Mouse (Mus musculus) embryonic facial prominence, embryonic 11.5 days (tissue): ENCODE data around the gene Elmsan1. TPM values are rescaled to one million over a fixed set of nuclear protein-coding genes. Genes with fewer than 3 reads are reported as not detected.
"Not testable (repeated sequence)": the region's sequence is repeated elsewhere in the genome, so short reads cannot be mapped to it uniquely, and the experiment has no call there.

Experiments used
- ATAC-seq: fragments of 200-750 bp; cut with Nextera tagmentation; replicated peaks from 2 replicates; pipeline ENCODE4 v1.8.0; 2017; ENCODE audit warnings: low read depth; ENCODE audit not compliant: insufficient number of reproducible peaks, low FRiP score, low TSS enrichment
- DNase-seq: peaks from one replicate; pipeline ENCODE4 v3.0.0-alpha.2; 2015; ENCODE audit warnings: low spot score
- H3K27ac ChIP-seq: fragments of 300-500 bp; sonication (generic); replicated peaks from 2 replicates; pipeline ENCODE4 v1.5.1; 2014; ENCODE audit warnings: mild to moderate bottlenecking, low read depth, low read length, control low read depth
- H3K27me3 ChIP-seq: fragments of 300-500 bp; sonication (generic); 2 replicates; pipeline ENCODE4 v1.6.1; 2014; ENCODE audit warnings: mild to moderate bottlenecking, low read length, moderate library complexity, mixed read lengths; ENCODE audit not compliant: control insufficient read depth, insufficient read depth
- H3K36me3 ChIP-seq: fragments of 300-500 bp; sonication (generic); replicated peaks from 2 replicates; pipeline ENCODE4 v1.6.1; 2014; ENCODE audit warnings: low read depth, mild to moderate bottlenecking, low read length, moderate library complexity, mixed read lengths; ENCODE audit not compliant: control insufficient read depth, insufficient read depth
- H3K4me1 ChIP-seq: fragments of 300-500 bp; sonication (generic); 2 replicates; pipeline ENCODE4 v1.6.1; 2014; ENCODE audit warnings: low read length, mixed read lengths; ENCODE audit not compliant: control insufficient read depth, insufficient read depth
- H3K4me2 ChIP-seq: fragments of 300-500 bp; sonication (generic); 2 replicates; pipeline ENCODE4 v1.6.1; 2014; ENCODE audit warnings: low read depth, mild to moderate bottlenecking, control low read depth, low read length, moderate library complexity
- H3K4me3 ChIP-seq: fragments of 300-500 bp; sonication (generic); 2 replicates; pipeline ENCODE4 v1.5.1; 2014; ENCODE audit warnings: low read depth, low read length, control low read depth
- H3K9ac ChIP-seq: fragments of 300-500 bp; sonication (generic); replicated peaks from 2 replicates; pipeline ENCODE4 v1.6.1; 2014; ENCODE audit warnings: mild to moderate bottlenecking, control low read depth, low read length
- H3K9me3 ChIP-seq: fragments of 300-500 bp; sonication (generic); replicated peaks from 2 replicates; pipeline ENCODE4 v1.6.1; 2016; ENCODE audit warnings: mild to moderate bottlenecking, low read length, inconsistent platforms, mixed read lengths; ENCODE audit not compliant: control insufficient read depth
- WGBS: fragments of 180-500 bp; shearing (Covaris S2); extraction: QIAGEN DNeasy Blood & Tissue Kit; methylation state at CpG from one replicate; pipeline ENCODE4 v1.1.7; 2014; 5-methylcytosine and 5-hydroxymethylcytosine counted together
- polyA plus RNA-seq: library from polyadenylated mRNA; unstranded; fragments of >200 nt; fragmentation: Nextera tagmentation; extraction: Ambion mirVana; gene quantifications from 2 replicates; pipeline ENCODE4 v1.2.1, GENCODE M21; 2014

Elmsan1 gene
- polyA plus RNA-seq, 1 experiment from 2014 or later = 3.6 TPM

DNA sequence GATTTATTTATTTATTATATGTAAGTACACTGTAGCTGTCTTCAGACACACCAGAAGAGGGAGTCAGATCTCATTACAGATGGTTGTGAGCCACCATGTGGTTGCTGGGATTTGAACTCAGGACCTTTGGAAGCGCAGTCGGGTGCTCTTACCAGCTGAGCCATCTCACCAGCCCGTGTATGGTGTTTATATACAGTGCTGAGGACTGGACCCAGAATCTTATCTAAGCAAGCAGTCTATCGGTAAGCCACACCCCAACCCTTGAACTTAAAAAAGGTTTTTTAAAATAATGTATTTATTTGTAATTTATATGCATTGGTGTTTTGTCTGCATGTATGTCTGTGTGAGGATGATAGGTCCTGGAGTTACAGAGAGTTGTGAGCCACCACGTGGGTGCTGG, 18.4 kb upstream of the Elmsan1 start:
- H3K9me3 ChIP-seq, H3K4me1 ChIP-seq, H3K36me3 ChIP-seq, H3K27me3 ChIP-seq, H3K9ac ChIP-seq, H3K27ac ChIP-seq, DNase-seq, H3K4me2 ChIP-seq, ATAC-seq, H3K4me3 ChIP-seq: not testable (repeated sequence)
- WGBS = 92% methylated on average over 5 of the region's 5 CpGs

DNA sequence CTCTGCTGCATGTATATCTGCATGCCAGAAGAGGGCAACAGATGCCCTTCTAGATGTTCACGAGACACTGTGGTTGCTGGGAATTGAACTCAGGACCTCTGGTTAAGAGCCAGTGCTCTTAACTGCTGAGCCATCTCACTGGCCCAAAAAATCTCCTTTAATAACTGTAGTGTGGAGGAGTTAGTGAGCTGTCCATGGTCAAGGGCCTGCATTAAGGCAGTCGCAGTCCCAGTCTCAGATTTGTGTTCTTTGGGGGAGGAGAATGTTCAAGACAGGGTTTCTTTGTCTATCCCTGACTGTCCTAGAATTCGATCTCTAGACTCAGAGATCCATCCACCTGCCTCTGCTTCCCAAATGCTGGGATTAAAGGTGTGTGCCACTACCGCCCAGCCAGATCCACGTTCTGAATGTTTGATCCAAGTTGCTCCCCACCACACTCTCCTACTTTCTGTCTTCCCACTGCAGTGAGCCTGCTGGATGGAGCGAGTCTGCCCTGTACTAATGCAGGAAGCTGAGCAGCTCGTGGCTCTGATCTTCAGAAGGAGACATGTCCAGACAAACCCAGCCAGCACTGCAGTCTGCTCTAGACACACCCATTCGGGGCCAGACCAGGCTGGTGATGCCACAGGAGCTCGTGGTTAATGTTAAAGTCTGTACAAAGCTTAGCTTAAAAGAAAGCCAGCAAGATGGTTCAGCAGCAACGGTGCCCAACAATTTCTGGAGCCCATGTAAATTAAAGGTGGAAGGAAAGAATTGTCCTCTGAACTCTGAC, 17.5 kb upstream of the Elmsan1 start:
- no peak for ATAC-seq
- no peaks in the 10 kb centered on the region for H3K4me1 ChIP-seq
- 78% methylated on average over 10 of the region's 10 CpGs for WGBS
- H3K9ac ChIP-seq = no peak overlapping the region
- no peak overlapping the region for H3K4me2 ChIP-seq
- H3K9me3 ChIP-seq = no peaks in the 10 kb centered on the region
- no peak for DNase-seq
- no peak overlapping the region for H3K27ac ChIP-seq
- H3K27me3 ChIP-seq = no peaks in the 10 kb centered on the region
- no peaks in the 10 kb centered on the region for H3K36me3 ChIP-seq
- H3K4me3 ChIP-seq = no peak overlapping the region

DNA sequence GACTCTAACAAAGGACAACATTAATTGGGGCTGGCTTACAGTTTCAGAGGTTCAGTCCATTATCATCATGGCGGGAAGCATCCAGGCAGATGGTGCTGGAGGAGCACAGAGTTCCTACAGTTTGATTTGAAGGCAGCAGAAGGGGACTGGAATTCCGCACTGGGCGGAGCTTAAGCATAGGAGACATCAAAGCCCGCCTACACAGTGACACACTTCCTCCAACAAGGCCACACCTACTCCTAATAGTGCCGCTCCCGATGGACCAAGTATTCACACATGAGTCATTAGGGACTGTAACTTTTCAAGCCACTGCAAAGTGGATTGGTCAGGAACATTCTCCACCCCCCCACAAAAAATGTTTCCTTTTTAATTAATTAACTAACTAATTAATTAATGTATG, 16.9 kb upstream of the Elmsan1 start:
- DNase-seq (no peak), ATAC-seq (no peak)
- no peak overlapping the region for H3K4me2 ChIP-seq
- H3K4me3 ChIP-seq = no peak overlapping the region
- no peaks in the 10 kb centered on the region for H3K36me3 ChIP-seq
- no peaks in the 10 kb centered on the region for H3K9me3 ChIP-seq
- H3K4me1 ChIP-seq = no peaks in the 10 kb centered on the region
- no peaks in the 10 kb centered on the region for H3K27me3 ChIP-seq
- no peak overlapping the region for H3K9ac ChIP-seq
- 97% methylated on average over 6 of the region's 6 CpGs for WGBS
- H3K27ac ChIP-seq = no peak overlapping the region

DNA sequence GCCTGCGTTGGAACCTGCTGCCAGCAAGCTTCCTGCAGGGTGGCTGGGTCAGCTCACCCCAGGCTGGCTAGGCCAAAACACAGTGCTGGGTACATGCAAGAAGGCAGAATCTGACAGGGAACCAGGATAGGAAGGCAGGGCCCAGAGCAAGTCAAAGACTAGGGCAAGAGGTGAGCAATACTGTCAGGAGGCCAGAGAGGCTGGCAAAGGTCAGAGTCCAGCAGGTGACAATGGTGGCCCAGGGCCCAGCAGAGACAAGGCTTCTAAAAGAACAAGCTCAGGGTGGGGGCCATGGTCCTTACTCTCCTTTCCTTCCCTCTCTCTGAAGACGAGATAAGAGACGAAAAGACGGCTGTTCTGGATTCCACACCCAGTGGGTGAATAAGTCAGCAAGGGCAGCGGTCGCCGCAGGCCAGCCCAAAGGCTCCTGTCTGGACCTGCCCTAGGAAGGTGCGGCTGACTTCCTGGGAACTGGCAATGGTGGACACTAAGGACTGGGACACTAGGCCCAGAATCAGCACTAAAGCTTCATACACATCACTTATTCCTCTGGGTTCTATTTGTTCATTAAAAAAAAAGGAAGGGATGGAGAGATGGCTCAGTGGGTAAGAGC, 14.9 kb upstream of the Elmsan1 start:
- H3K4me3 ChIP-seq = no peak overlapping the region
- DNase-seq (no peak), ATAC-seq (no peak)
- 87% methylated on average over 8 of the region's 8 CpGs for WGBS
- no peak overlapping the region for H3K9ac ChIP-seq
- no peaks in the 10 kb centered on the region for H3K4me1 ChIP-seq
- no peaks in the 10 kb centered on the region for H3K36me3 ChIP-seq
- H3K27me3 ChIP-seq = no peaks in the 10 kb centered on the region
- no peak overlapping the region for H3K27ac ChIP-seq
- no peak overlapping the region for H3K4me2 ChIP-seq
- H3K9me3 ChIP-seq = no peaks in the 10 kb centered on the region

DNA sequence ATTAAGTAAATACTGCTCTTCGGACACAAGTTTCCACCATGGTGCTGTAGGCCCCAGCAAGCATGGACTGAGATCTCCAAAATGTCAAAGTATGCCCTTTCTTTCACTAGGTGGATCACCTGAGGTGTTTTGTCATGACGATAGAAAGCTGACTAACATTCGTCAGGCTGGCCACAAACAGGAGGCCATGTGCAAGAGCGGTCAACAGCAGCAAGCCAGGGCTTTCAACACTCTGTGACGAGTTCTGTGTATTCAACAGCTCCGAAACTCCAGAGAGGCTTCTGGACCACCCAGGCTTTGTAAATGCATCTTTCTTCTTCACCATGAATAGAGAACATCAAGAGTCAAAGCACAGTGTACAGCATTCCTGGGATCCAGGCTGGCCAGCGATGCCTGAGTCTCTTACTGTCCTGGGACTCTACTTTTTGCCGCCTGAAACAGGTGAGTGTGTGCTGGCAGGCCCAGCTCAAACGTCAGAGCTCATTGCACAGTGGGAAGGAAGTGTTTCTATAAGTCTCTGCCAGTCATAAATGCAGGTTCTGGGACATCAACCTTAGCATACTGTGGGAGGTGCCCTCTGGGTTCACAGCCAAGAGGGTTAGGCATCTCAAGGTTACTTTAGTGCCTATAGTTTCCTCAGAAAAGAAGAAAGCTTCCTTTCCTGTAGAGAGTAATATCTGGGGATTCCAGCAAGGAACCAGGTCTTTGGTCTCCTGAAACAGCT, 7.6 kb upstream of the Elmsan1 start:
- H3K27ac ChIP-seq = no peak overlapping the region
- H3K27me3 ChIP-seq = no peaks in the 10 kb centered on the region
- ATAC-seq (no peak), DNase-seq (no peak)
- WGBS = 89% methylated on average over 9 of the region's 9 CpGs
- no peaks in the 10 kb centered on the region for H3K36me3 ChIP-seq
- no peaks in the 10 kb centered on the region for H3K4me1 ChIP-seq
- no peak overlapping the region for H3K4me3 ChIP-seq
- H3K4me2 ChIP-seq = no peak overlapping the region
- no peaks in the 10 kb centered on the region for H3K9me3 ChIP-seq
- no peak overlapping the region for H3K9ac ChIP-seq

DNA sequence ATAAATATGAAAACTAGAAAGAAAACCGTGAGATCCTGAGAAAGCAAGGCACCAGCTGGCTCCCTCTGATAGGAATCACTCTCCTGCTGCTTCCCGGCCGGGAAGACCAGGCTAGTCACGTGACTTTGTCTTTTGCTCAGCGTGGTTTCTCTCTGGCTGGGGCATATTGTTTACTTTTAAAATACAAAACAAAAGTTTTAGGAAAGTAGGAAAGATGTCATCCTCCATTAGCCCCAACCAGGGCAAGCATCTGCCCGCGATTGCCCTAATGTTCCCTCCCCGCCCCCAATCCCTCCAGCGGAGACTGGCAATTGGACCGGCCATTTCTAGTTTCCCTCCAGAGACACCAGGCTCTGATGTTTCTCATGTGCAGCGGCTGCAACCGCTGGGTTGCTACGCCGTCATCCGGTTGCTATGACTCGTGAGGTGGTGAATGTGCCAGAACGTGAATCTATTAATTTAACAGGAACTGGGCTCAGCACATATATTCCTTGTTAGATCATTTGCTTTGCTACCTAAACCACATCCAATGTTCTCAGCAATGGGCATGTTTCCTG, 3.8 kb upstream of the Elmsan1 start:
- 2% methylated on average over 17 of the region's 17 CpGs for WGBS
- H3K27me3 ChIP-seq = no peaks in the 10 kb centered on the region
- H3K9ac ChIP-seq = peak overlapping the region; percentile 32
- H3K4me2 ChIP-seq = peak overlapping the region; percentile 37
- no peak overlapping the region for H3K27ac ChIP-seq
- 0 out of 2 replicates have a peak, but pooled peaks have one; percentile 12 for ATAC-seq
- H3K36me3 ChIP-seq = no peaks in the 10 kb centered on the region
- H3K9me3 ChIP-seq = no peaks in the 10 kb centered on the region
- DNase-seq = peak; percentile 74
- H3K4me3 ChIP-seq = peak overlapping the region; percentile 27
- H3K4me1 ChIP-seq = no peaks in the 10 kb centered on the region

DNA sequence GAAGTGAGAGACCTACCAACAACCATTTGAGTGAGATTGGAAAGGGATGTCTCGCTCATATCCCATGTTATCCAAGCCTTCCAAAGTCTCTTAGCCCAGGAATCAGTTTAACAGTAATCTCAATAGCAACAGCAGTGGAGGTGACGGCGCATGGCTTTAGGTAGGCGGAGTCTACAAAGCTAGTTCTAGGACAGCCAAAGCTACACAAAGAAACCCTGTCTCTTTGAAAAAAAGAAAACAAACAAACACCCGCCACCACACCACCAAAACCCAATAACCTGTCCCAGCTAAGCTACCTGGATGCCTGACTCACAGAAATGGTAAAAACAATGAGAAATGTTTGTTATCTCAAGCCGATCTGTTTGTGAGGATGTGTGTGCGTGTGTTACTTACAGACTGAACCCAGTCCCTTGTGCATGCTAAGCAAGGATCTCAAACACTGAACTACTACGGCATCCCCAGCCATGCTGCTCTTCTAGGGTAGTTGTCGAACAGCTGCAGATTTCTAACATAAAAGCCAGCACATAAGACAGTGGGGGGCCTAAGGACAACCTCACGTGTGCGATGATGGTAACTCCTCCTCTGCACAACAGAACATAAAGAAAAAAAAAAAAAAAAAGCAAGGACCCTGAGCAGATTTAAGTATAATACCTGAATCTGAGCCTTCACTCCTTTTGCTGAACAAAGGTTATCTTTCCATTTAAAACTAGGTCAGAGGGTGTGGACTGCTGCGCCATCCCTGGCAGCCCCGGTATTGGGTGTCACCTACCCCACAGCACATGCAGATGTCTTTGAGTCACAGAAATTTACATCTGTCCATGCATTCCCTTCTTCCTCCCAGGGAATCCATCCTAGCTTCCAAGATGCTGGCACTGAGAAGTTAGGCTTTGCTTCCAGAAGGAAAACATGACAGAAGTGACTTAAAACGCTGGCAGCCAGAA, 2.5 kb upstream of the Elmsan1 start:
- 76% methylated on average over 14 of the region's 14 CpGs for WGBS
- Histone ChIP-seq H3K4me1 (no peaks in the 10 kb centered on the region), H3K9me3 (no peaks in the 10 kb centered on the region), H3K27ac (no peak overlapping the region), H3K4me2 (no peak overlapping the region), H3K36me3 (no peaks in the 10 kb centered on the region), H3K27me3 (no peaks in the 10 kb centered on the region), H3K9ac (no peak overlapping the region), H3K4me3 (no peak overlapping the region)
- no peak for ATAC-seq
- no peak for DNase-seq
